ENCODE assay signal across 8 mouse cellular contexts in the genomic region with DNA sequence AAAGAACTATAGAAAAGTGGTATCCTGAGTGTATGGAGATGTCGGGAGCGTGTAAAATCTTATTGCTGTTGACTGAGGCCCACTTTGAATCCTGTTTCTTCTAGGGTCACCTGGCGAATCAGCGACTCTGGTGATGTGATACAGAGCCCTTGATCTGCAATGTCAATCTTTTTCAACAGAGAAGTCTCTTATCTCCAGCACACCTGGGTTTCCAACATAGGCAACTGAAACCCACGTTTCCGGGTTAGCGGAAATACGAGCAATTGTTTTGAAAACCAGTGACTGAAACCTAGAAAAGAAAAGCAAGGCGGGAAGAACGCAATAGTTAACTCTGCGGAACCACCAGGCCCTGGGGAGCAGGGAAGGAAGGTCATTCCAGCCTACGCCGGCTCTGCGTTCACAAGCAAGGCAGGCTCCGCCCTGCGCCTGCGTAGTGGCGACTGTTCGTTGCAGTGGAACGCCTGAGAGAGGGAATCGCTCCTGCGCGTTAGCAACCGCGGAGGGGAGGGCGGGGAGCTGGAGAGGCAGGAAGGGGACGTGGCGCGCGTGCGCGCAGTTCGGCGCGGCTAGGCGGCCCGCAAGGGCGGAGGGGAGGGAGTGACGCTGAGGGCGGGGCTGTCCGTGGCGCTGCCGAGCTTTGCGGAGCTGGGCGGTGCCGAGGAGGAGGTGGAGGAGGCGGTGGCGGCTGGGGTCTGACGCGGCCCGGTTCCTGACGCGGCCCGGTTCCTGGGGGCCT. TPM values are rescaled to one million over a fixed set of nuclear protein-coding genes. Genes with fewer than 3 reads are reported as not detected.
A peak's percentile ranks its signal among the peaks of the same experiment; 100 is the strongest.
DNase-seq lines count a peak whose midpoint lies in the region; ATAC-seq and TF ChIP-seq lines count a peak whose summit lies in the region.

Gene Ppp1cb, plus strand, starts transcription at position 436 of the 736 bp plus-strand sequence.

- peak within 1 kb of the TSS; percentile 100 for H3K27ac ChIP-seq in forebrain, embryonic 10.5 days
- H3K27ac ChIP-seq in heart, embryonic 15.5 days = peak within 1 kb of the TSS; percentile 99
- H3K27ac ChIP-seq in liver, embryonic 14.5 days = peak within 1 kb of the TSS; percentile 94
- H3K27ac ChIP-seq in neural tube, embryonic 11.5 days (ENCODE audit: low read depth, low read length) = peak within 1 kb of the TSS; percentile 99
- H3K27ac ChIP-seq in stomach, postnatal 0 days (replicated peaks) = peak within 1 kb of the TSS; percentile 99

- peak within 1 kb of the TSS; percentile 97 for H3K9ac ChIP-seq in heart, embryonic 15.5 days
- peak within 1 kb of the TSS; percentile 99 for H3K9ac ChIP-seq in liver, embryonic 14.5 days (replicated peaks)
- H3K9ac ChIP-seq in neural tube, embryonic 11.5 days (ENCODE audit: low read length) = peak within 1 kb of the TSS; percentile 98
- peak within 1 kb of the TSS; percentile 98 for H3K9ac ChIP-seq in stomach, postnatal 0 days (ENCODE audit: low read length)

- DNase-seq in CD8-positive naive resting alpha-beta T cell, adult 2 months (ENCODE audit: low read depth in 2 of 2, low spot score in 2 of 2) = peak; percentile 96
- DNase-seq in c-Kit-positive CD71-negative TER-119-negative erythroid progenitor cells, embryonic 14.5 days (ENCODE audit: low read depth) = peak; percentile 95
- peak; percentile 99 for DNase-seq in forebrain, embryonic 10.5 days (ENCODE audit: extremely low spot score, low spot score)
- DNase-seq in kidney, postnatal 25 days = peak; percentile 98 to 100
- DNase-seq in liver, embryonic 14.5 days (ENCODE audit: low read depth in 3 of 3, low spot score in 3 of 3) = peak; percentile 98
- DNase-seq in neural tube, embryonic 11.5 days (ENCODE audit: low spot score) = peak; percentile 100
- peak; percentile 100 for DNase-seq in stomach, postnatal 0 days (ENCODE audit: low spot score)

- no peaks in the 10 kb centered on the region for H3K27me3 ChIP-seq in forebrain, embryonic 10.5 days (ENCODE audit: poor library complexity, severe bottlenecking)
- no peaks in the 10 kb centered on the region for H3K27me3 ChIP-seq in heart, embryonic 15.5 days
- no peaks in the 10 kb centered on the region; the same call in 1 of the 2 replicates for H3K27me3 ChIP-seq in liver, embryonic 14.5 days (ENCODE audit: control insufficient read depth, insufficient read depth, low read length)
- H3K27me3 ChIP-seq in neural tube, embryonic 11.5 days (ENCODE audit: control insufficient read depth, insufficient read depth, low read length) = no peaks in the 10 kb centered on the region
- no peaks in the 10 kb centered on the region for H3K27me3 ChIP-seq in stomach, postnatal 0 days (ENCODE audit: control insufficient read depth, insufficient read depth, low read length)

- peak; percentile 99 for ATAC-seq in heart, embryonic 15.5 days (replicated peaks; ENCODE audit: insufficient number of reproducible peaks, insufficient read depth, low FRiP score, low read depth)
- ATAC-seq in liver, embryonic 14.5 days (ENCODE audit: insufficient read depth) = peak; percentile 95
- peak; percentile 98 for ATAC-seq in neural tube, embryonic 11.5 days (ENCODE audit: insufficient read depth, low FRiP score, low TSS enrichment)
- ATAC-seq in stomach, postnatal 0 days (ENCODE audit: low FRiP score, low TSS enrichment) = peak; percentile 98

- H3K4me2 ChIP-seq in heart, embryonic 15.5 days = peak within 1 kb of the TSS; percentile 62
- H3K4me2 ChIP-seq in liver, embryonic 14.5 days (ENCODE audit: low read depth) = peak within 1 kb of the TSS; percentile 81
- peak within 1 kb of the TSS; percentile 64 for H3K4me2 ChIP-seq in neural tube, embryonic 11.5 days (ENCODE audit: low read depth)
- H3K4me2 ChIP-seq in stomach, postnatal 0 days (replicated peaks; ENCODE audit: low read depth) = peak within 1 kb of the TSS; percentile 55

- H3K4me1 ChIP-seq in forebrain, embryonic 10.5 days = peaks cover 17% of the 10 kb centered on the region
- H3K4me1 ChIP-seq in heart, embryonic 15.5 days (replicated peaks) = peaks cover 18% of the 10 kb centered on the region
- H3K4me1 ChIP-seq in liver, embryonic 14.5 days (replicated peaks; ENCODE audit: control insufficient read depth in 2 of 2, insufficient read depth in 2 of 2, low read length in 1 of 2) = peaks cover 8 to 19% of the 10 kb centered on the region in 2 experiments
- peaks cover 3% of the 10 kb centered on the region; the same call in 1 of the 2 replicates for H3K4me1 ChIP-seq in neural tube, embryonic 11.5 days (ENCODE audit: control insufficient read depth, insufficient read depth, low read length)
- no peaks in the 10 kb centered on the region for H3K4me1 ChIP-seq in stomach, postnatal 0 days (replicated peaks; ENCODE audit: control insufficient read depth, insufficient read depth)

- H3K9me3 ChIP-seq in forebrain, embryonic 10.5 days = 0 out of 2 replicates have a peak, but pooled peaks cover 8% of the 10 kb centered on the region
- H3K9me3 ChIP-seq in heart, embryonic 15.5 days (replicated peaks) = no peaks in the 10 kb centered on the region
- H3K9me3 ChIP-seq in liver, embryonic 14.5 days (ENCODE audit: control insufficient read depth, low read length) = no peaks in the 10 kb centered on the region
- no peaks in the 10 kb centered on the region for H3K9me3 ChIP-seq in neural tube, embryonic 11.5 days (ENCODE audit: control insufficient read depth, low read length)
- H3K9me3 ChIP-seq in stomach, postnatal 0 days (ENCODE audit: control insufficient read depth, low read length) = no peaks in the 10 kb centered on the region

- peaks cover 8% of the 10 kb centered on the region for H3K36me3 ChIP-seq in forebrain, embryonic 10.5 days (replicated peaks)
- H3K36me3 ChIP-seq in heart, embryonic 15.5 days = no peaks in the 10 kb centered on the region
- H3K36me3 ChIP-seq in liver, embryonic 14.5 days (replicated peaks; ENCODE audit: control insufficient read depth, insufficient read depth, low read depth) = no peaks in the 10 kb centered on the region
- no peaks in the 10 kb centered on the region for H3K36me3 ChIP-seq in neural tube, embryonic 11.5 days (ENCODE audit: control insufficient read depth, insufficient read depth, low read length)
- no peaks in the 10 kb centered on the region for H3K36me3 ChIP-seq in stomach, postnatal 0 days (ENCODE audit: control insufficient read depth, insufficient read depth, low read length)

- 1% methylated on average over 54 of the region's 54 CpGs for WGBS in forebrain, embryonic 10.5 days
- whole genome bisulfite sequencing in heart, embryonic 15.5 days = 1% methylated on average over 53 of the region's 54 CpGs
- WGBS in liver, embryonic 14.5 days (ENCODE audit: insufficient replicate concordance) = 1% methylated on average over 52 of the region's 54 CpGs
- 3% methylated on average over 38 of the region's 54 CpGs for WGBS in neural tube, embryonic 11.5 days
- 2% methylated on average over 25 of the region's 54 CpGs for WGBS in stomach, postnatal 0 days

- TF ChIP-seq EP300 in liver, embryonic 14.5 days (IDR thresholded peaks at IDR 0.05; ENCODE audit: low read depth) = 0 out of 2 replicates have a peak, but pooled peaks have one; percentile 16
- TF ChIP-seq EP300 in stomach, postnatal 0 days (optimal IDR thresholded peaks at IDR 0.05) = no peak

- no peak for TF ChIP-seq CTCF in liver, embryonic 14.5 days (IDR thresholded peaks at IDR 0.05; ENCODE audit: low read depth)
- peak; percentile 10; the same call in 1 of the 2 replicates for TF ChIP-seq CTCF in stomach, postnatal 0 days (IDR thresholded peaks at IDR 0.05; ENCODE audit: low read depth)

- peak within 1 kb of the TSS; percentile 98 for H3K4me3 ChIP-seq in forebrain, embryonic 10.5 days
- peak within 1 kb of the TSS; percentile 82 for H3K4me3 ChIP-seq in heart, embryonic 15.5 days
- peak within 1 kb of the TSS; percentile 84 to 96 for H3K4me3 ChIP-seq in liver, embryonic 14.5 days (ENCODE audit: insufficient read depth in 1 of 2, low read depth in 2 of 2, low read length in 2 of 2)
- H3K4me3 ChIP-seq in neural tube, embryonic 11.5 days (ENCODE audit: low read depth, low read length) = peak within 1 kb of the TSS; percentile 97
- peak within 1 kb of the TSS; percentile 89 for H3K4me3 ChIP-seq in stomach, postnatal 0 days (ENCODE audit: low read depth, low read length)

RNA-seq across cellular contexts. Expression of gene Ppp1cb, which starts in this region (rescaled TPM):
- polyA plus RNA-seq in forebrain, embryonic 10.5 days (2016; fragmentation: Nextera tagmentation; extraction: Ambion mirVana) = 214 and 230 TPM in 2 replicates
- polyA plus RNA-seq in heart, embryonic 15.5 days (2015; fragmentation: Nextera tagmentation; extraction: Ambion mirVana) = 212 and 253 TPM in 2 replicates
- polyA plus RNA-seq in liver, embryonic 14.5 days (2012; rRNA removed) = 55.3 and 92.1 TPM in 2 replicates
- 135 and 142 TPM in 2 replicates for polyA plus RNA-seq in liver, embryonic 14.5 days (2014; fragmentation: Nextera tagmentation; extraction: Ambion mirVana)
- 236 and 242 TPM in 2 replicates for polyA plus RNA-seq in neural tube, embryonic 11.5 days (2014; fragmentation: Nextera tagmentation; extraction: Ambion mirVana)
- polyA plus RNA-seq in stomach, postnatal 0 days (2015; fragmentation: Nextera tagmentation; extraction: Ambion mirVana) = 182 and 193 TPM in 2 replicates

Comparison
In these comparisons a context has a peak if more than half of its experiments do, and no peak if none do; other contexts are left out.
1. Peak in every context shown above with its lines: DNase-seq, ATAC-seq, H3K4me3 ChIP-seq and H3K27ac ChIP-seq.